Mouse (Mus musculus): ENCODE measurements around the gene Strap.

- no peak for TF ChIP-seq POLR2A (IDR thresholded peaks at IDR 0.05; ENCODE audit: low read depth, low read length)
- TF ChIP-seq CTCF (IDR thresholded peaks at IDR 0.05; ENCODE audit: borderline replicate concordance, insufficient read depth, low read length) = no peak
These were observed 6.1 kb downstream of the Strap start for GRCm38 (mm10) chr6:137740972-137741371.

All from embryonic fibroblast, embryonic 13.5 days (primary cell).